Mouse (Mus musculus): ENCODE data around the gene Ccr7.

Ccr7 gene

DNA sequence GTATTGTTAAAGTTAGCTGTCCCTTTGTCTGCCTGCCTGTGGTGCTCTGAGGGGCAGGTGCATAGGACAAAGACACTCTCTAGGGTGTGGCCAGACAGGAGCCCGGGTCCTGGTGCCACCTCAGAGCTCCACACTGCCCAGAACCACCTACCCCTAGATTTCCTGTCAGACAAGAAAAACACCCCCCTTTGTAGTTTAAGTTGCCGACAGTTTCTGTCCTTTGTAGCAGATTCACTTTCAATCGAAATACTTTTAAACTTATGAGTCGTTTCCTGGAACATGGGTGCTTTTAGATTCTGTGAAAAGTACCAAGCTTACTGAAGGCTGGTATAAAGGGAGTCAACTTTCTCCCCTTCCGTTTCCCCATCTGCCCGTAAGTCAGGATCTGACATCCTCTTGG, 38.9 kb downstream of the Ccr7 start:
- DNase-seq (ENCODE audit: low read depth) = no peak

- DNase-seq (ENCODE audit: low read depth) = no peak
Observed at GRCm38 (mm10) chr11:99113111-99113510, 41.8 kb downstream of the Ccr7 start.

GRCm38 (mm10) chr11:99112700-99113099, 42.2 kb downstream of the Ccr7 start:
- no peak for DNase-seq (ENCODE audit: low read depth)

- no peak for DNase-seq (ENCODE audit: low read depth)
Observed at GRCm38 (mm10) chr11:99111631-99112030, 43.2 kb downstream of the Ccr7 start.

GRCm38 (mm10) chr11:99111155-99111554, 43.7 kb downstream of the Ccr7 start:
- no peak for DNase-seq (ENCODE audit: low read depth)

DNA sequence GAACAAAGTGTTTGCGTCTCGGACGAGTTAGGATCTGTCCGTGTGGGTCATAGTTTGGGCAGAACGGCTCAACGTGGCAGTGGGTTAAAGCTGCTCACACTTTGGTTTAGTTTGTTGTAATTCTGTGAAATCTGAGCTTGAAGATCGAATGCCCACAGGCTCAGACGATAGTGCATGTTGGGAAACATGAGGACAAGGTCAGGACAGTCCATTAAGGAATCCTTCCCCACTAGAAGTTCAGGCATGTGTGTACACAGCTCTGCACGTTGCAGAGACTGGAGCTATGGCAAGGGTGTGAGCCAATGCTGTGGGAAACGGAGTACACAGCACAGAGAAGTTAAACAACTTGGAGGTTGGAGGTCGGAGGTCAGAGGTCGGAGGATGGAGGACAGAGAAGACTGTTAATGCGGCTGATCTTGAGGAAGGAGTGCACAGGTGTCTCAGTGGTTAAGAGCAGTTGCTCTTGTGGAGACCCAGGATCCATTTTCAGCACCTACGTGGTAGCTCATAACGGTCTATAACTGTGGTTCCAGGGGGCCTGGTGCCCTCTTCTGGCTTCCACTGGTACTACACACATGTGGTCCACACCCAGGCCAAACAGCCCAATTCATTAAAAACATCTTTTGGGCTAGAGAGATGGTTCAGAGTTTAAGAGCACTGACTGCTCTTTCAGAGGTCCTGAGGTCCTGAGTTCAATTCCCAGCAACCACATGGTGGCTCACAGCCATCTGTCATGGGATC, 44.3 kb downstream of the Ccr7 start:
- no peak for DNase-seq (ENCODE audit: low read depth)

DNA sequence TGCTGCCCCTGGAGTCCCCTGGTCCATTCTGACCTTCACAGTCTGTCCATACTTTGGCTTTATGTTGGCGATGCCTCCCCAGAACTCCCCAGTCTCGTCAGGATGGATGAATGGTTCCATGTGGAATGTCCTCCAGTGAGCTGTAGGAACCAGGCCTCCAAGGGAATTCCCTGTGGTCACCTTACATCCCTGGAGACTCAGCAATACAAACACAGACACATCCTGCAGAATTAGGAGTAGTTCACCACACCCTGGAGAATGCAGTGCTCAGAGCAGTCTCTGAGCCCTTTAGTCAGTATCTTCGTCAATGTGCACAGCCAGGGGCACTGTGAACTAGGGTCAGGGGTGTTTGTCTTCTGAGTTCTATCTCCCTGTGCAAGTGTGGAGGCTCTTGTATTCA, 46.6 kb downstream of the Ccr7 start:
- DNase-seq (ENCODE audit: low read depth) = no peak

GRCm38 (mm10) chr11:99105981-99106726, 48.7 kb downstream of the Ccr7 start:
- DNase-seq (ENCODE audit: low read depth) = peak; percentile 59

DNA sequence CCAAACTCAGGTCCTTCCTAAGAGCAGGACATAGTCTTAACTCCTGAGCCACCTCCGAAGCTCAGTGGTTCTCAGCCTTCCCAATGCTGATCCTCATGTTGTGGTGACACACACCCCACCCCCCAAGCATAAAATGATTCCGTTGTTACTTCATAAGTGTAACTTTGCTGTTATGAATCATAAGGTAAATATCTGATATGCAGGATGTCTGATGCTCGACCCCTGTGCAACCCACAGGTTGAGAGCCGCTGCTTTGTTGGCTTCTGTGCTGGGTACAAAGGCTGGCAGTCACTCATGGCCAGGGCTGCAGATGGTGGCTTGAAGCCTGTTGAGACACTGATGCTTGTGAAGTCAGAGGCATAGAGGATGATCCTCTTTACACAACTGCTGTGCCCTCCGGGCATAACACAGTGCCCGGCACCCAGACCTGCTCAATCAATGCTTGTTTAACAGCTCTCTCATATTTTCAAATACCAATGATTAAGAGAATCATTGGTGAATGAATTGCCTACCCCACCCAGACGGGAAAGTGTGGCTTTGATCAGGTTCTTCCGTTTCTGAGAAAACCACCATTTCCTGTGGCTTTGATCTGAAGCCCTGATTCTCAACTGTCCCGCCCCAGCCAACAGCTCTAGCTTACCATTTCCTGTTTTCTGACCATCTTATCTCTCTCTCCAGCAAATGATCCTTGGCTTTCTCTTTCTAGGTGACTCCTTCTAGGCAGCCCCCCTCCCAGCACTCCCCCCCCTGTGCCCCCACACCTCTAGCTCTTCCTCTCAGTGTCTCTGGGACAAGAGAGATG, 50.1 kb downstream of the Ccr7 start:
- peak; percentile 98 for DNase-seq (ENCODE audit: low read depth)

GRCm38 (mm10) chr11:99102575-99103270, 52.2 kb downstream of the Ccr7 start:
- peak; percentile 78 for DNase-seq (ENCODE audit: low read depth)

DNA sequence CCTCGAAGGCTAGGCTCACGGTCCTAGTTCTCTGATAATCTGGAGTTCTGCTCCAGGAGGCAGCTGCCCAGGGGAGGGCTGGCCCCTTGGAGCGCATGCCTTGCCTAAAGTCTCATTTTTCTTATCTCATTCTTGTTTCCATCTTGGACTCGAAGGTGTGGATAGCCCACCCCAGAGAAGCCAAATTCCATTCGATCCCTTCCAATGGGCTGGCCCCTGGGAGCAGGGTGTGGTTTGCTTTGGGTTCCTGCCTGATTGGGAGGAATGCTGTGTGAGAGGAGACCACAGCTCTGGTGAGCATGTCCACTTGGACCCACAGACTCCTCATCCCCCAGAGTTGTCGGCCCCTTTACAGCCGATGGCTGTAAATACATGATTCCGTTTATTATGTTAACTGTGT, 53.2 kb downstream of the Ccr7 start:
- DNase-seq (ENCODE audit: low read depth) = no peak

DNA sequence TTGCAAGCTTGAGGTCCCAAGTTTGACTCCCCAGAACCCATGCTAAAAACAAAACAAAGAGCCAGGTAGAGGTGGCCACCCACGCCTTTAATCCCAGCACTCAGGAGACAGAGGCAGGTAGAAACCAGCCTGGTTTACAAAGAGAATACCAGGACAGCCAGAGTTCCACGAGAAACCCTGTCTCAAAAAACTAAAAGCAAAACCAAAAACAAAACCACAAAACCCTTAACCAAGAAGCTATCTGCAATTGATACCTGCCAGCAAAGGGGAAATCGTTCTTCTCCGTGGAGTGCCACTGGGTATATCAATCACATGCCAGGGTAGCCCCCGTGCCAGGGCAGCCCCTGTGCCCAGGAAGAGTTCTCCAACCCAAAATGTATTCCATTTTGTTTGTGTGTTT, 54.7 kb downstream of the Ccr7 start:
- no peak for DNase-seq (ENCODE audit: low read depth)

DNA sequence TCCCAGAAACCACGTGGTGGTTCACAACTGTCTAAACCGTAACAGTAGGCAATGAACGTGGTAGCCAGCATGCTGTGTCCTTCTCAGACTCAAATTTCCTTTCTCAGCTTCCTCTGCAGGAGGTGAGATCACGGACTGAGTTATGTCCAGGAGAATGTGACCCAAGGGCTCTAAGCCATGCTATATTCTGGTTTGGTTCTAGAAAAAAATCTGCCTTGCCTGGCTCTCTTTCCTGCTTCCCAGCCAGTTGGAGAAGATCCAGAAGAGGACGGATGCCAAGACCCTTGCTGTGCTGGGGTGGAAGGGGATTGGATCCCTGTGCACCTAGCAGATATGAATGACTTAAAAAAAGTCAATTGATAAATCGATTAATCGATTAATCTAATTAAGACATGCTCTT, 55.4 kb downstream of the Ccr7 start:
- no peak for DNase-seq (ENCODE audit: low read depth)

DNA sequence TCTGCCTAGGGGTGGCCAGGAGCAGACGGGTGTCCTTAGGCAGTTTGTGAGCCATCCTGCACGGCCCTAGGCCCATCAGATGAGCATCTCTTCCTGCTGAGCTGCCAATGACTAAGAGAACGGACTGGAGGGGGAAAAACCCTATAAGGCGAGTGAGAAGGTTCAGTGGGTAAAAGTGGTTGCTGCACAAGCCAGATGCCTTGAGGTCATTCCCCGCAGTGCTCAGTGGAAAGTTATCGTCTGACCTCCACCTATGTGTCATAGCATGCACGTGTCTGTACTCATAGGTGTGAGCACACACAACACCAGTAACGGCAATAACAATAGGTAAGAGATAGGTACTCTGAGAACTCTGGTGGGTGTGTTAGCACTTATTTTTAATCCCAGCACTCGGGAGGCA, 56.0 kb downstream of the Ccr7 start:
- DNase-seq (ENCODE audit: low read depth) = peak; percentile 59

GRCm38 (mm10) chr11:99096996-99097774, 57.7 kb downstream of the Ccr7 start:
- no peak for DNase-seq (ENCODE audit: low read depth)

GRCm38 (mm10) chr11:99096417-99096816, 58.5 kb downstream of the Ccr7 start:
- no peak for DNase-seq (ENCODE audit: low read depth)

GRCm38 (mm10) chr11:99095759-99096158, 59.1 kb downstream of the Ccr7 start:
- DNase-seq (ENCODE audit: low read depth) = no peak

GRCm38 (mm10) chr11:99094911-99095676, 59.8 kb downstream of the Ccr7 start:
- DNase-seq (ENCODE audit: low read depth) = peak; percentile 33

Measured in 416B (cell line).